Mouse (Mus musculus): ENCODE measurements around the gene Gsta3. TPM values are rescaled to one million over a fixed set of nuclear protein-coding genes. Genes with fewer than 3 reads are reported as not detected.
"Not testable (repeated sequence)": the region's sequence is repeated elsewhere in the genome, so short reads cannot be mapped to it uniquely, and the experiment has no call there.

Gene Gsta3
- total RNA-seq, 2 experiments from 2014 or later: 49.5 to 68.4 TPM

DNA sequence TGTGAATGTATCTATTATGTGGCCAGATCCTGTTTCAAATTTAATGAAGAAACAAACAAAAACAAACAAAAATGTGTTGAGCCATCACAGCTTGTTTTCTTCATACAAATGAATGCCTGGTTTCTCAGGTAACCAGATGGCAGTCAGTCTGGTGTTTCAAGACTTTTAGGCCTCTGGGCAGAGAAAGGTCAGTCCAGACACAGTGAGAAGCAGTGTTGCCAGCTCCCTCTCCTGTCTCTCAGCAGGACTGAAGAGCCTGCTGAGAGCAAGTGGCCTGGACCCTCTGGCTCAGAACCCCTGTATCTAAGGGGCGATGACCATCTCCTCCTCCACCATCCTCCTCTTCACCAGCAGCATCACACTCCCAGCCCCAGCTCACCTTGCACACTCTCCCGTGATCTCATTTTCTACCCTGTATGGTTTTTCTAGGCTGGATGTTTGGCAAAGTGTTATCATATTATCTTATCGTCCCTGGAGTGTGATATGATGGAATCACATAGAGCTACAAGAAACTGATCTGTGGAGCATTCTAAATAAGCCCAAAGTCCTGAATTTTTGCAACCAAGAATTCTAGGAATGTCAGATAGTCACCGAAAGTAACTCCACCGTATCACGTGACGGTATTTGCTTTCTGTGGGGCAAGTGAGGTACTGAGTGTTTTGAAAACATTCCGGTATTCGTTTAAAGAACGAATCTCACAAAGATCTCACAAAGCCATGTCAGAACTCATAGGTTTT, 12.3 kb downstream of the Gsta3 start:
- DNase-seq (ENCODE audit: low spot score in 2 of 2): no peak

DNA sequence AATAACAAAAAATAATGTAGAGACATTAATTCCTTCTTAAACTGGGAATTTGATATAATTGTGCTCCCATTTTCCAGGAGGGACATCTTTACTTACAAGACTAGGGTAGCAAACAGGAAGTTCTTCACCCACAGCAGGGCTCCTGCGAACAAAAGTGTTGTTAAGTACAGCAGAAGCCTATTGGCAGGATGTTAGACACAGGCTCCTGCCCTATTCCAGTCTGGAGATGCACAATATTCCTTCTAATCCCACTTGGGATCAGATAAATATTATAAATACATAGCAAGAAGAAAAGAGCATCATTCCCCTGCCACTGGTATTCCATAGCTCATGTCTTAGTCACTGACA, 12.9 kb downstream of the Gsta3 start:
- DNase-seq (ENCODE audit: low spot score in 2 of 2): no peak

DNA sequence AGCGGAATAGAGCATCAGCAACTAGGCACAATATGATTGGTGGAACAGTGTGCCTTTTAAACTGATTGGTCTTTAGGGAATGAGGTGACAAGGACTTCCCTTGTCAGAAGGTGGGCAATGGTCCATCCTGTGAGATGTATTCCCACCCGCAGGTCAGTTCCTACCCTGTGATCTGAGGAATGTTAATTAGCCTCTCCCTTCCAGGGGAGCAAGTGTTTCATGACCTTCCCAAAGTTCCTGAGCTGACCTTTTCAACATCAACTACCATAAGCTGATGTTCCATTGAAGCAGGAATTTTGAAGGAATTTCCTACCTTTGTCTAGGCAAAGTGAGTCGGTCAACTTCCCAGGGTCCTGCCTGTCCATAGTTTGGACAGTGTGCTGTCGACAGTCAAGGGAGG, 13.5 kb downstream of the Gsta3 start:
- no peak for DNase-seq (ENCODE audit: low spot score in 2 of 2)

DNA sequence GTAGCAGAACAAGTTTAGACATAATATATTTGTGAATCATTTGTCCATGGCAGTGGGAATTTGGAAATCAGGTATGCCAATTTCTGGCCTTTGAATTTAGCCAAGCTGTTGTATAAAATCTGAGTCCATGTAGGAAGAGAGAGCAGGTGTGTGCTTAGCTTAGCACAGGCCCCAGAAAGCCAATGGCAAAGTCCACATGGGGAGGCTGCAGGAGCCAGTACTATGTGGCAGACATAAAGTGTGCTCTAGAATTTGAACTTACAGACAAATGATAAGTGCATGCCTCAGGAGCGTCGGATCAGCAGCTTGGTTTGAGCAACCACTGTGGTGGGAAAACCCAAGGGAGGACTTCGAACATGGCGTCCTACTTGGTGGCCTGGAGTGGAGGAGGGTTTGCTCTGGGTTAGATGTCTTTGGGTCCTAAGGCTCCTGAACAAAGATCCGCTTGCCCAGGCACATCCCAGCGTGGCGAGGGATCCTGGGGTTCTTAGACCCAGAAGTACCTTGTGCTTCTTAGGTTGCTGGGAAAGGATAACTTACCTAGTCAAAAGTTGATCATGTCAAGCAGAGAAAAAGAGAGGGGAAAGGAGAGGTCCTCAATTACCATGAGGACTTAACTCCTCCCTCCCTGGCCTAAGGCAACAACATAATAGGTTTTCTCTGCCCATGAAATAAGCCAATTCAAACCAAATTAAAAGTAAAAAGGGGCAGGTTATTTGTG, 15.4 kb downstream of the Gsta3 start:
- DNase-seq (ENCODE audit: low spot score in 2 of 2): no peak

DNA sequence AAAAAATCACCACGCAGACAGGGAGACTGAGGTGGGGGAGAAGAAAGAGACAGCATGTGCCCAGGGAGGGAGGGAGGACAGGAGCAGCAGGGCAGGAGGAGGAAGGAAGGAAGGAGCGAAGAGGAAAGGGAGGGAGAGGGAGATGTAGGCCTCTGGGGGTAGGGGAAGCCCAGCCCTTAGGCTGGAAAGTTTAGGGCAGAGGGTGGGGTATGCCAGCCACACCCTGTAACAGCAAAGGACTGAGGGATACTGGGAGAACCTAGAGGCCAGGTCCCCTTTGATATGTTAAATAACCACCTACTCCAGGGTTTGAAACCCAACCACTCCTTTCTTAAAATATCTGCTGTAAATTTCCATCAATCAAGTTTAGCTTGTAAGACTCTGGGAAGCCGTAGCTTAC, 16.0 kb downstream of the Gsta3 start:
- no peak for DNase-seq (ENCODE audit: low spot score in 2 of 2)

DNA sequence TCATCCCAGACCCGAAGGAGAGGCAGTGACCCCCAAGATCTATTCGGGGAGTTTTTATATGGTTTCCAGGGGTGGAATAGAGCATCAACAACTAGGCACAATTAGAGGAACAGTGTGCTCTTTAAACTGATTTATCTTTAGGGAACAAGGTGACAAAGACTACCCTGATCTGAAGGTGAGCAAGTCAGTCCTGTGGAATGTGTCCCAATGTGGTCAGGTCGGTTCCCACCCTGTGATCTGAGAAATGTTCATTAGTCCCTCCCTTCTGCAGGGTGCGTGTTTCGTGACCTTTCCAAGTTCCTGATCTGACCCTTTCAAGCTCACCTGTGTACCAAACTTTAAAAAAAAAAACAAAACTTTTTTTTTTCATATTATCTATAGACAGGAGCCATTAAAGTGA, 16.5 kb downstream of the Gsta3 start:
- DNase-seq (ENCODE audit: low spot score in 2 of 2): no peak

DNA sequence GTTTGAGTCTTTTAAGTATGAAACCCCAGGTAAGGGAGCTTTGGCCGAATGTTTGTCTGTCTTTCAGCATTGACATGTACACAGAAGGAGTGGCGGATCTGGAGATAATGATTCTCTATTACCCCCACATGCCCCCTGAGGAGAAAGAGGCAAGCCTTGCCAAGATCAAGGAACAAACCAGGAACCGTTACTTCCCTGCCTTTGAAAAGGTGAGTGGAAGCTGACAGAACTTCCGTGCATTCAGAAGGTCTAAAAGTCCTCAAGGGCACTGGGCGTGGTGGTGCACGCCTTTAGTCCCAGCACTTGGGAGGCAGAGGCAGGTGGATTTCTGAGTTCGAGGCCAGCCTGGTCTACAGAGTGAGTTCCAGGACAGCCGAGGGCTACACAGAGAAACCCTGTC, 19.6 kb downstream of the Gsta3 start:
- not testable (repeated sequence) for DNase-seq (ENCODE audit: low spot score in 2 of 2)

DNA sequence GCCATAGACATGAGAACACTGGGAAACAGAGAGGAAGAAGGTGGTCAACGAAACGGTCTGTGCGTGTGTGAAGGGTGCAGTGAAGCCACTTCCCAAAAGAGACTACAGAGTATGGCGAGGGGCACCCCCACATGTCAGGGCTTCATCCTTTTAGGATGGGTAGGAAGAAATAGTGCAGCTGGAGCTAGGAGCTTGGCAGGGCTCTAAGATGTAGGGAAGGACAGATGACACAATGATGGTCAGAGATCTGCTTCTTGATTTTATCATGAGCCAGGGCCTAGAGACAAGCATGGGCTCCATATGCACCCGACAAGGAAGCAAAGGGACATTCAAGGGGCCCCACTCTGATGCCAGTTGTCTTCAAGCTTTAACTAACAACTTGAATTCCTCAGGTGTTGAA, 22.0 kb downstream of the Gsta3 start:
- DNase-seq (ENCODE audit: low spot score in 2 of 2): no peak

DNA sequence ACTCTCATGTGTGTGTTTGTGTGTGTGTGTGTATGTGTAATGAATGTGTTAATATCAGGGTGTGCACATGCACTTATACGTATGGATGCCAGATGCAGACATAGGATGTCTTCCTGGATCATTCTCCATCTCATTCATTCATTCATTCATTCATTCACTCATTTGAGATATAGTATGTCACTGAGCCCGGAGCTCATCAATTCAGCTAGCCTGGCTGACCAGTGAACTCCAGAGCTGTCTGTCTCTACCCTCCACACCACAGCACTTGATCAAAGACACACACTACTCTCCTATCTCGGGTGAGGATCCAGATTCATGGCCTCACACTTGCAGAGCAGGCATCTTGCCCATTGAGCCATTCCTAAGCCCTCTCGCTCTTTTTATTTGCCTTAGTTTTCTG, 23.6 kb downstream of the Gsta3 start:
- DNase-seq (ENCODE audit: low spot score in 2 of 2): no peak

DNA sequence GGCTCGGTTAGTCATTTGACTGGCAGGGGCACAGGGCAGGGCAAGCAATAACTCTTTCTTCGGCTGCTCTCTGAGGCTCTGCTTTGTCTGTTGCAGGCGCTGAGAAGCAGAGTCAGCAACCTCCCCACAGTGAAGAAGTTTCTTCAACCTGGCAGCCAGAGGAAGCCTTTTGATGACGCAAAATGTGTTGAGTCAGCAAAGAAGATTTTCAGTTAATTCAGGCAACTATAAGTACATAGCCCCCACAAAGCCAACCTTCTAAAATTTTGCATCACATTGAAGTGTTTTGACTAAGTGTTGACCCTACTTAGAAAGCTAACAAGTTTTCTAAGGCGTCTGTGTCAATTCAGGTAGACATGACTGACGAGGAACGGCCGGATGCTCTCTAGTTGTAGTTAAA, 24.4 kb downstream of the Gsta3 start:
- no peak for DNase-seq (ENCODE audit: low spot score in 2 of 2)

DNA sequence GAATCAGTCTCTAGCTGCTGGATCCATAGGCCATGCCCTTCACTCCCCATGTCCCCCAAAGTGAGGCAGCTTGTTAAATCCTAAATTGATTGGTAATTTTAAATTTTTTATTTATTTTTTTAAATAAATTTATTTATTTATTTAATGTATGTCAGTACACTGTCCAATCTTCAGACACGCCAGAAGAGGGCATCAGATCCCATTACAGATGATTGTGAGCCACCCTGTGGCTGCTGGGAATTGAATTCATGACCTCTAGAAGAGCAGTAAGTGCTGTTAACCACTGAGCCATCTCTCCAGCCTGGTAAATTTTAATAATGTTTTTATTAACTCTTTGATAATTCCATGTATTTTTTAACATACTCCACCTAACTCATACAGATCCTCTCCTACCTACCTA, 26.4 kb downstream of the Gsta3 start:
- no peak for DNase-seq (ENCODE audit: low spot score in 2 of 2)

DNA sequence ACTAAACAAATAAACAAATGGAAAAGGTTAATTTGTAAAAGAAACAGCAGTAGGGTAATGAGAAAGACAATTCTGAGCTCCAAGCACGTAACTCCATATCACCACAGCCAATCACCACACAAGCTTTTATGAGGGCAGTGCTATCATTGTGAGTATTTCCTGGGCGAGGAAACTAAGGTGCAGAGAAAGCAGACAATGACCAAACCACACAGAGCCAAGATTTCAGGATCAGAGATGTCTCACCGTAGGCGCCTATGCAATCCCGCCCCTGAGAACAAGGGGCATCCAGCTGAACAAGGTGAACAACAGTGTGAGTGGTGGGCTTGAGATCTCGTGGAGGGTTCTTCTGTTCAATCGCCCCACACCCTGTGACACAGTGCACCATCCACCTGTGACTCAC, 27.1 kb downstream of the Gsta3 start:
- not testable (repeated sequence) for DNase-seq (ENCODE audit: low spot score in 2 of 2)

DNA sequence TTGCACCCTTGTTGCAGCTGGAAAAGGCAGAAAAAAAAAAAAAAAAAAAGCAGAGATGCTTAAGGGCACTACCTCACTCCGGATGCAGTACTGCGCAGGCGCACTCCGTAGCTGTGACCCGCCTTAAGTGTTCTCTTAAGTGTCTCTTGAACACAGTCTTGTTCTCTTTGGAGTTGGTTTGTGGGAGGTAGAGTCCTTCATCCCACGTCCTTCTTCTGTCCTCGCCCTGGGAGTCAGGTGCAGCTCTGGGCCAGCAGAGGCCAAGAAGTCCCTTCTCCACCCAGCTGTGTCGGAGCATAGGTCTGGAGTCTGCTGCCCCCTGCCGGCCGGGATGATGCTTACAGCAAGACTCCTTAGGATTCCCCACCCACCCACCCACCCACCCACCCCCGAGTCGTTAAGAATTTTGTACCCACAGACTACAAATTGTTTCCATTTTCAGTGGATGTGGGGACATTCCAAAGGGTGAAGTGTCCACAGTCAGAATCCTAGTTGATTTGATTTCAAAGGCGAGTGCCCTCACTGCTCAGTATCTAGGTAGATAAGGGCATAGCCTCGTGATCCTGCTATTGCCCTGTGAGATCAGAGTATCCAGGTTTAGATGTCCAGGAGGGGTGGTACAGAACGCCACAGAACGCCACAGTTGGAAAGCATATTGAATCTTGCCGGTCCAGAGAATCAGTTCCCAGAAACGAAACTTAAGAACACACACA, 31.1 kb downstream of the Gsta3 start:
- DNase-seq (ENCODE audit: low spot score in 2 of 2): peak; percentile 74 to 84

DNA sequence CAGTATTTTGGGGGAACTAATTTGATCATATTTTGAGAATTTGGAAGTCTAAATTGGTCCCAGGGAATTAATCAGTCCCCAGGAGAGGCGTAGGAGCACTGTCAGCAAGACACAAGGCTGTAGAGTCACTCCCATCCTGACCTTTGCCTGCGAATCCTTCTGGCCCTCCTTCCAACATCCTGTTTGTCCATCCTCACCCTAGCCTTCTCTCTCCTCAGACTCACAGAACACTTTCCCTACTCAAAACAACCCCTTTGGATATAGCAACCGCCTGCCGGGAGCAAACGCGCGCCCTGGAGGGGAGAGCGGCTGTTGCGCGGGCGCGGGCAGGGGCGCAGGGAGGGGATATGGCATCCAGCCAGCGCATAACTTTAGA, 31.7 kb downstream of the Gsta3 start:
- no peak for DNase-seq (ENCODE audit: low spot score in 2 of 2)

DNA sequence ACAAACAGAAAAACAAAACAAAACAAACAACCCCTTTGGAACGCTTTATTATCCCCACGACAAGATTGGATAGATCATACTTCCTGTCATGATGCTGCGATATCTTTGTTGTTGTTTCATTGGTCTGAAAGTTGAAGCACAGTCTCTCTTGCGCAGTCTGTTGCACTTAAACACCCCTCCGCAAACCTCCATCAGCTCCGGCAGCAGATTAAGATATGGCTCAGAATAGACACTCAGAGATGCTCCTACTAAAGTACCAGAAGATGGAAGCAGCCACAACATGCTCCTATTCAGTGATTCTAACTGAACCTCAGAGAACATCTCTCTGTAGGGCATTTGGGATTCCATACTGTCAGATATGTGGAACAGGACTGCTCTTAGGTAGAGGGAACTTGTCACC, 32.7 kb downstream of the Gsta3 start:
- no peak for DNase-seq (ENCODE audit: low spot score in 2 of 2)

DNA sequence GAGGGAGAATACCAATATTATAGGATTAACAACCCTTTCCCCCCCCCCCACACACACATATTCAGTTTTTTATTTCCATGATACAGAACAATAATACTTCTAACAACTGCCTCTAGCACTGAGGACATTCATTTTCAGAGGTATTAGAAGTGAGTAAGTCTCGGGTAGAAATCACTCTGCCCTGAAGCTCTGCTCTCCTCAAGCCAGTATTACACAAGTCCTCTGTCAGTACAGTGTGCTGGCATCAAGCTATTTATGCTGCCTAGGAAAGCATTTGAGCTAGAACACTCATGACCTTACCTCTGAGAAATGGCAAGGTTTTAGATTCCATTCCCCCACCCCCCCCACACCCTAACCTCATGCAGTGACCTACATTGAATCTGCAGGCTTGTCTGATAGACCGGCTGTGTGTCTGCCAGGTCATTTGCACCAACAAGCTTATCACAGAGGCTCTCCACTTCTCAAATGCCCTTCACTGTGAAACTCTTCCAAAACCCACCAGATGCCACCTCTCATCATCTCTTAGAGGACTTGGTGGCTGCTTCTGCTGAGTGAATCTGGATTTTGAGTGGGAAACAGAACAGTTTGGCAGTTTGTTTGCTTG, 34.1 kb downstream of the Gsta3 start:
- DNase-seq (ENCODE audit: low spot score in 2 of 2): no peak

DNA sequence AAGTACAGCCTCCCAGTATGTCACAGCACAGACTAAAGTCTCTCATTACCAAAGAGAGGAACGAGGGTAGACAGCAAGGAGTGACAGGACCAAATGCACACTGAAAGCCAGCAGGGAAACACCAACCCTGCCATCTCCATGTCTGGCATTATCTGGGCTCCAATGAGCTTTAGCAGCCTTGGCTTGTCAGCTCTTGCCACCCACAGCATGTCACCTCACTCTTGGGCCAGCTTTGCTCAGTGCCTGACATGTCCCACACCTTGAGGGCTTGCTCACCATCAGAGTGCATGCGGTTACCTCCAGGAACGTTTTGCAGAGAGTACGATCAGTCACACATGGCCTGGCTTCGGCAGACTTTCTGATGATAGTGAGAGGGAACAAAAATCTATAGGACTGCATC, 35.0 kb downstream of the Gsta3 start:
- not testable (repeated sequence) for DNase-seq (ENCODE audit: low spot score in 2 of 2)

DNA sequence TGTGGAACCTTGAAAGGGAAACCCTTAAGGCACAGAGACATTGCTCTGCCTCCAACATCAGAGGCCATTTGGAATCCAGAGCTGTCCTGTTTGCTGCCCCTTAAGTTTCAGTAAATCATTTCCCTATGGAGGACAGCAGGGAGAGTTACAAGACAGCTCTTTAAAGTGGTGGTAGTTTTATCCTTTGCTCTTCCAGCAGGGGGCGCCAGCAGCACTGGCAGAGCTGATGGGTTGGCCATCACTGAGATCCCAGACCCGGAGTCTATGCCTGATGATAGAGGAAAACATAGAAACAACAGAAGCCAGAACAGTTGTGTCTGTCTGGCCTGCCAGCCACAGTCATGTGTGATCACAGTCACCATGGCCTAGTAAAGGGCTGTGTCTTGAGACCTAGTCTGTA, 35.8 kb downstream of the Gsta3 start:
- not testable (repeated sequence) for DNase-seq (ENCODE audit: low spot score in 2 of 2)

DNA sequence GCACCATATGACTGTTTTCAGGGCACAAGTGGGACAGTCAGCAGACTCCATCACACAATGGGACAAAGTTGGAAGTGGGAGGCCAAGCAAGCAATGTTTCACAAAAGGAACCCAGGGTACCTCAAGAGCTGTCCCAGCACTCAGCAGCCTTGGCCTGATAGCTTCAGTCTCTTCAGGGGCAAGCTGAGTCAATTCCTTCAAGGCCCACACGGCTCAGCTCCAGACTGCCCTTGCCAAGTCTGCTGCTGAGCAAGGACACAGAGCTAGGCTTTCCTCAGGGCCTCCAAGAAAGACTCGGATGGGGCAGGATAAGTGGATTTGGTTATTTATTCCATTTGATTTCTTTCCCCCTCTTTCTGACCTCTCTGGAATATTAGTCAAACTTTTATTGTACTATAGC, 39.9 kb downstream of the Gsta3 start:
- DNase-seq (ENCODE audit: low spot score in 2 of 2): no peak

DNA sequence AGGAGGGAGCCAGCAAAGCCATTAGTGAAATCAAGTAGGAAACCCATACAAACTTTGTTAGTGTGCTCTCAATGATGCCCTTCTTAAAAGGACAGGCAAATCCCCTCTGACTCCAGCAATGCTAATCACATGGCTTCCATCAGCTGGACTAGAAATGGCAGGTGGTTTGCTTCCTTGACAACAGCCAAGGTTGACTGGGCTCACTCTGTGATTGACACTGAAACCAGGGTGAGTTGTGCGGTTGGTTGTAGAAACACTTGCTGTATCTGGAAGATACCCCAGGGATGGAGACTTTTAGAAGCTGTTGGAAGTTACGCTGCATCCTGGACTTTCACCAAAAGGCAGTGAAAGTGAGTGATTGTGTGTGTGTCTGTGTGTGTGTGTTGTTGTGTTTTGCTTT, 44.3 kb downstream of the Gsta3 start:
- not testable (repeated sequence) for DNase-seq (ENCODE audit: low spot score in 2 of 2)

DNA sequence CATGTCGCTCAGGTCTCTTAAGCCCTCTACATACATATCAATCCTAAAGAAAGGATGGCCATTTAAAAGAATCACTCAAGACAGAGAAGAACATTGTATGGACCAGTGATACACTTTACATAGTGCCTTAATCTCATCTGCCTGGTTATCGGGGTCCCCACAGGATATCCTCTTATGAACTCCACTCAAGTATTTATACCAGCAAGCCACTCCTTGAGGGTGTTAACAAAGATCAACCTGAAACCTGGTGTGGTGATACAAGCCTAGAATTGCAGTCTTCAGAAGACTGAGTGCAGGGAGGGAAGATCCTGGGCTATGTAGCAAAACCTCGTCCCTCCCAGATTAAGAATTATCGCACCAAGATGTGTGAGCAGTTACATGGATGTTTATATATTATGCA, 51.0 kb downstream of the Gsta3 start:
- no peak for DNase-seq (ENCODE audit: low spot score in 2 of 2)

DNA sequence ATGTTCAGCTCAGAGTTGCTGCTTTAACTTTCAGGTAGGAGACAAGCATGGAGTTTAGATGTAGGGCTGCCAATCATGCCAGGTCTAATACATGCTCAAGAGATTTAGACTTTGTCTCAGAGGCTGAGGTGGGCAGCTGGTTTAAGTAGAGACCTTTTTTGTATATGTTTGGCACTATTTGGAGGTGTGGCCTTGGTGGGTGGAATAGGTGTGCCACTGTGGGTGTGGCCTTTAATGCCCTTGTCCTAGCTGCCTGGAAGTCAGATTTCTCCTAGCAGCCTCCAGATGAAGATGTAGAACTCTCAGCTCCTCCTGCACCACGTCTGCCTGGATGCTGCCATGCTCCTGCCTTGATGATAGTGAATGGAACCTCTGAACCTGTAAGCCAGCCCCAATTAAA, 52.2 kb downstream of the Gsta3 start:
- no peak for DNase-seq (ENCODE audit: low spot score in 2 of 2)
